Mouse (Mus musculus): ENCODE results near the gene Cryz.

DNA sequence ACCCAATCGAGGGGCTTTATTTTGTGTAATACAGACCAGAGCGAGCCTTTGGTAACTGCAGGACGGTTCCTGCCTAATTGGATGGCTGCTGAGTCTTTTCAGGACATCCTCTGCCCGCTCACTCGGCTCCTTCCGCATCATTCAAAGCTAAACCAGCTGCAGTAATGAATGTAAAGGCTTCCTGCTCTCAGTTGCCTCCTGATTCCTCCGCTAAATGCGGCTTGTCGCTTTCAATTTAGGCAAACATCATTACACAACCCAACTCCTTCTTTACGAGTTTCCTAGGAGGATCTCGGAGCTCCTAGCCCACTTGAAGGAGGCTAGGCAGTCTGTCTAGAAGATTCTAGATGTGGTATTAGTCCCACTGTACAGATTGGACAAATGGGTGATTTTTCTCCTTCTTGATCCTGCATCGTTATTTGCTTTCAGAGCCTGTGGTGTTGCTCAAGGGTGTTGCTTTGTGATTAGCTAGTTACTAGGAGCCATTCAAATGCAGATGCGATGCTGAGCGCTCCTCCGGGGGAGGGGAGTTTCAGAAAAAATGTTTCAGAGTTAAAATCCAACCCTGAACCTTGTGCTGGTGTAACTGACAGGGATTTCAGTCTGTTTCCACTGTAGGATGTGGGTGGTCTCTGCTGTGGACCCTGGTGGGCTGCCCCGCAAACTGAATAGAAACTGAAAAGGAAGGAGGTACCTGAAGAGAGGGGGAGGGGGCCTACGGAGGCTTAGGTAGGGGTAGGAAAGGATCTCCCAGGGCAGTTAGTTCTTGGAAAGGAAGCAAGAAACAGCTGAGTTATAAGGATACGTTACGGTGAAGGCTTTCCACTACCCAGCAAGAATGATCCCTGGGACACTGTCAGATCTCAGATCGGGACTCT is 48.7 kb upstream of the Cryz start:
- TF ChIP-seq CTCF (IDR thresholded peaks at IDR 0.05; ENCODE audit: extremely low read depth, insufficient read depth, low read length) (no peak), POLR2A (IDR thresholded peaks at IDR 0.05; ENCODE audit: extremely low read depth, insufficient read depth, low read length) (no peak)
